Mouse (Mus musculus): ENCODE results near the gene Xylb.

- TF ChIP-seq CTCF (IDR thresholded peaks at IDR 0.05; ENCODE audit: low read depth), result no peak
- no peak for TF ChIP-seq EP300 (IDR thresholded peaks at IDR 0.05; ENCODE audit: low read depth)
Observed at GRCm38 (mm10) chr9:119419852-119420438, 62.8 kb downstream of the Xylb start.

All from liver, postnatal 0 days (tissue).